Mouse (Mus musculus) lung, postnatal 25 days (tissue): ENCODE measurements at regions not wholly inside any gene's neighbourhood (a gene's known extent, or its start where the extent isn't known, plus 50 kb on each side); places are given as distances from the start of the nearest gene placed in this dataset.

Experiments used
- DNase-seq: peaks from one replicate; pipeline ENCODE4 v3.0.0; 2022; ENCODE audit warnings: low spot score

DNA sequence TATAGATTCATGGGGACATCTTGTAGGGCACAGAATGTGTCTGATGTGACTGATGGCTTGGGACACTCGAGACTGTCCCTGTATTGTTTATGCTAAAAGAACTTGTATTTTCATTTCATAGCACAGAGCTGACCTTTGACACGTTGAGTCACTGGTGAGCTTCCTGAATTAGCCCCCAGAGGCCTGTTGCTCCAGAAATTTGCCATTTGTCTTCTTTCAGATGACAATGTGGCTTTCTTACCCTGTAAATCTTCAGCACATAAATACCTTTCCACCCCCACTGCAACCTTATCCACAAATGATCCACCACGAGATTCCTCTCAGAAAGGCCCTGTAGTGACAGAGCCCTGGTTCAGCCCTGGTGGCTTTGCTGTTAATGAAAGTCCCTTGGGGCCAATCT lies 335.5 kb upstream of the Zfp637 start:
- DNase-seq: no peak

DNA sequence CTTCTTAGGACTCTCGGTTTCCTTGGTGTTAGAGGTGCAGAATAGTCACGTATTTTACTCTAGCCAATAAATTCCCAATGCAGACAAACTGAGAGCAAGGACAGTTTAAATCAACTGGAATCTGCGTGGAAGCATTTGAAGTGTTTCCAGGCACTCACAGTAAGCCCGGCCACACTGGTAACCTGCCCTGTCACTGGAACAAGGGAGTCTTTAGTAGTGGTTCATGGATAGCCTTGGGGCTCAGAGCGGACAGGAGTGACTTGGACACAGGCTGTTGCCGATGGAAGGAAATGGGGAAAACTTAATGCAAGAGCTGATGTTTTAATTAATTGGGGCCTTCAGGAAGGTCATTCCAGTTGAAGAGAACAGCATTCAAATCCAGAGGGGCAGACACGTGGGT lies 334.4 kb upstream of the Zfp637 start:
- no peak for DNase-seq

DNA sequence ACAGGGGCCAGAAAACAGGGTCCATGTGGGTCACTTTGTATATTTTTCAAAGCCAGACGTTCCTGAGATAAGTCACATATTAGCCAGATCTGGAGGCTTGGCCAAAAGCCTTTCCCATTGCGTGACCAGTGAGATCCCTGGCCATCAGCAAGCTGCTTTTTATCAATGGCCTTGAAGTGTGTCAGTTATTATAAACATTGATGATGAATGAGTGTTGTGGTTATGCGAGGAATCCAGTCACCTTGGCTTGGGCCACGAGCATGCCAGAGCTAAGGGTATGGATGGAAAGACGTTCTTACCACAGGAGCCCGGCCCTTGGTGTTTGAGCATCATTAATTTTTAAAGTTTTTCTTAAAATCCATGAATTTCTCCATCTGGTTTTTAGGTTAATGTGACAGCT lies 332.1 kb upstream of the Zfp637 start:
- no peak for DNase-seq

DNA sequence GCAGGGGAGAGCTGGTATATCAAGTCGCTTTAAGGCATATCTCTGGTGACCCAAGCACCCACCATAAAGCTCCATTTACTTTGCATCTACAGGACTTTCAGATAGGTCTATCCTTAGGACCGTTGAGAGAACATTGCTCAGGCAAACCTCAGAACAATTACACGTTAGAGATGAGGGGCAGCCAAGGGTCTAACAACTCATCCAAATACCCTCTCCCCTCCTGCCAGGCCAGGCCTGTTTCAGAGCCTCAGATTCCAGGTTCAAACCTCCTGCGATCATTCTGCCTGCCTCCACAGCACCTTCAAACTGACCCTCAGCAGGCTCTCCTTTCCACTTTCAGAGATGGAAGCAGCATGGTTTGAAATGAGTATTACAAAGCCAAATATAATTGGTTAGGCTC lies 331.0 kb upstream of the Zfp637 start:
- DNase-seq: no peak

DNA sequence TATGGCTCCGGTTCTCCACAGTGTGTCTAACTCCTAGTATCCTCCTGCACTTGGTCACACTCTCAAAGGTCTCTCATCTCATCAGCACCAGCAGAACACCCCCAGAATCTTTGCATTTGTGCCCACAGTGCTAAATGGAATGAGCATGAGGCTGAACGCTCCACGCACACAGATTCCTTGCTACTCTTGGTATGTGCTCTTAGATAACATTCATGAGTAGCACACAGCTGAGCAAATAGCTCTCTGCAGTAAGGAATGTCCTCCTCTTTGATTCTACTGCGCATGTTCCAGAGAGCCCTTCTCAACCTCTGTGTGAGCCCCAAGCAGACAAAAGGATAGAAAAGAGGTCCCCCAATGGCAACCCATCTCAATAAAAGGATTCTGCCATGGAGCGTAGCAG lies 326.1 kb upstream of the Zfp637 start:
- no peak for DNase-seq

DNA sequence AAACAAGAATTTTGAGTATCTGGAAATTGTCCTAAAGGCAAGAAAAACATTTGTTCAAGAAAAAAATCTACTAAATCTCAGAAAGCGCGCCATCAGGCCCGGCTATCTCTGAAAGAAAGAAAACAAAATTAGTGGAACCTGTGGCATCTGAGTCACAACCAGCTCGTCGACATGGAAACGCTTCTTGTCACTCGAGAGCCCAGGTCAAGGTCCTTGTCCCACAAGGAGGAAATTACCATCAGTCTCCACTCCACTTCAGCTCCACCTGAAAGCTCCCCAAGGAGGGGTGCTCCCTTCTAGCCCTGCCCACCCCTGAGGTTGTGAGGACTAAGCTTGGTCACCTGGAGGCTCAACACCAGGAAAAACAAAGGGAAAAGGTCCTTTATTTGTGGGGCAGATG lies 324.1 kb upstream of the Zfp637 start:
- DNase-seq: no peak

DNA sequence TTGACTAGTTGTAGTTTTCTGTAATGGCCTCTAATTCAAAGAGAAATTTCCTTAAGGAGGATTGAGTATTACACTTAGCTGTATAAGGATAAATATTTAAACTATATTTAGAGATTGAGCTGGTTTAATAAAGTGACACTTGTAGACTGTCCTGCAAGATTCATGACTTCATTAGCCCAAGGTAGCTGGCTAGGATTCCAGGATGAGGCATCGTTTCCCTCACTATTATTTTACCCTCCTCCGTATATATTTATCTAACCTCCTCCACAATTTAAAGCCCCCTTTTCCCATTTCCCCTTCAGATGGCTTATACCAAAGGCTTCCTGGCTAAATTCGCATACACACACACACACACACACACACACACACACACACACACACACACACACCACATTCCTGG lies 322.0 kb upstream of the Zfp637 start:
- no peak for DNase-seq

DNA sequence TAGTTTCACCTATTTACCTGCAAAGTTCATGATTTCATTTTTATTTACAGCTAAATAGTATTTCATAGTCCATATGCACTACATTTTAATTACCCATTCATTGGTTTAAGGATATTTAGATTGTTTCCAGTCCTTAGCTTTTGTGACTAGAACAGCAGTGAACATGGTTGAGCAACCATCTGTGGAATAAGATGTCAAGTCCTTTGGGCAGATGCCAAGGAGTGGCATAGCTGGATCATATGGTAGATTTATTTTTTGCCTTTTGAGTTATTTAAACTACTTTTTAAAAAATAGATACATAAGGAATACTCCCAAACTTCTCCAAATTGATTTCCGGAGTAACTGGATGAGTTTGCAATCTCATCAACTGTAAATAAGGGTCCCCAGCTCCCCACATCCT lies 321.5 kb upstream of the Zfp637 start:
- DNase-seq: no peak

DNA sequence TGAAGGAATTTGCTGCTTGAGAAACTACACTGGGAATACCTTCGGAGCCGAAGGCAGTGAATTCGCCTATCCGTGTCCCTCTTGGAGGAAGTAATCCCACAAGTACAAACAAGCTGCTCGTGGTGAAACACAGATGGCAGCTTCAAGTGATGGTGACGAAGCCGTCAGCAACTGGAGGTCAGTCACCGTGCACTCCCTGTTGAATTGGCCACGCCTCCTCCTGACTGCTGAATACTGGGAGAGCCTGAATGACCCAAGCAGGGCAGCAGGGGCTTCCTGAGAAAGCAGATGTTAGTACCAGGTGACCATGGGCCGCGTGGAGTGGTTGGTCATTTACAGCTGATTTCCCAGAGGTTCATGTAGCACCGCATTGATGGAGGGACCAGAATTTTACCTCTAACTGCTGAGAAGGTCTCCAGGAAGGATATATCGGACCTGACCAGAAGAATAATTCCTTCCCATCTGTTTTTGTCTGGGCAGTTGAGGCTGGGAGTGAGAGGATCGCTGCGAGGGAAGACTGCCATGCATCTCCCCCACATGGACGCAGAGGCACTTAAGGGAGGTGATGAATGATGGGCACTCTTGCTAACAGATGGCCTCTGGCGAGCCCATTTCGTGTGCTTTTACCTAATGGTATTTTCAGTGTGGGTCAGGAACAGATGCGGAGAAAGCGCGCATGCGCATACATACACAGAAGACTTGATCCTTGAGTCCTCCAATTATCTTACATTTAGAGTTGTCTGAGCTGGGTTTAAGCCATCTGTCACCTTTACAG lies 314.6 kb upstream of the Zfp637 start:
- no peak for DNase-seq

DNA sequence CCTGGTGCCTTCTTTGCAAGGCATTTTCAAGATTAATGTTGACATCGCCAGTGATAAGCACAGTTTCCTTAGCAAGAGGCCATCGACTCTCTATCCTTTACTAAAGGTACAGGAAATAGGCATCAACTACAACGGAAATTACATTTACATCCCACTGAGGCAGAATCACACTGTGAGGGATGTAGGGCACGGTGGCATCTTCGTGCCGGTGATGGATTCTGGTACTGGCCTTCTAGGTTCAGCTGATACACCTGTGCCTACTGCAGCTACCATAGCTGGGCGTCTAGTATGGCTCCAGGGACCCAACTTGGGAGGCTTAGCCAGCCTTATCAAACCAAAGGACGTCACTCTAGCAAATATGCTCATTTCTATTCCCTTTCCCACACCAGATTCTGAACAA lies 313.5 kb upstream of the Zfp637 start:
- no peak for DNase-seq

DNA sequence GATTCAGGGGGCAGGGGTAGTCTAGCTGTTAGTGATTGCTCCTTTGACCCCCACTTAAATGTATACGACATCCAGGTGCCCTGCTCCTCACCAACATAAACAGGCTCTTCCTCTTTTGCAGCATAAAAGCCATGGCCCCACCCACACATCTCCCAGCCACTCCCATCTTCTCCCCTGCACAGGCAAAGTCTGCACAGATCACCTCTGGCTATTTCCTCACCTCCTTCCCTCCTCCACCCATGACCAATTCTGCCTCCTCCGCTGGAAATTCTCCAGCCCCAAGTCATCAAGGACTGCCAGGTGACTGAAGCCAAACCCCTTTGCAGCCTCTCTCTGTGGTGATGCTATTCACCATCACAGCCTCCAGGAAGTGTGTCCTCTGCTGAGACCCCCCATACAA lies 306.8 kb upstream of the Zfp637 start:
- no peak for DNase-seq

DNA sequence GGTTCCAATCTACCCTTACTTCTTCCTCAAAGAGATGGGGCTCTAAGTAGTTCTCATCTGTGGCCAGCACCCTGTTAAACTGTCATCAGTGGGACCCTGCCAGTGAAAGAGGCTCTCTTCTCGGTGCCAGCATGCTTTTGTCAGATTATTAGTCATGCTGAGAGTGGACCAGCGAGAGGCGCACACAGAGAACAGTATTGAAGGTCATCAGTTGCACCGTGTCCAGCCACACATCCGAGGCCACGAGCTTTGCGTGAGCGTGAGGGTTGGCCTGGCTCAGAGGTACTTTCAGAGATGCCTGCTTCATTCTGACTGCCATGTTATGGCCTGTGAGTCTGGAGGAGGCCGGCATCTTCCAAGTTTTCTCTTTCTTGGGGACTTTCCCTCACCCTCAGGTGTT lies 306.0 kb upstream of the Zfp637 start:
- DNase-seq: no peak

DNA sequence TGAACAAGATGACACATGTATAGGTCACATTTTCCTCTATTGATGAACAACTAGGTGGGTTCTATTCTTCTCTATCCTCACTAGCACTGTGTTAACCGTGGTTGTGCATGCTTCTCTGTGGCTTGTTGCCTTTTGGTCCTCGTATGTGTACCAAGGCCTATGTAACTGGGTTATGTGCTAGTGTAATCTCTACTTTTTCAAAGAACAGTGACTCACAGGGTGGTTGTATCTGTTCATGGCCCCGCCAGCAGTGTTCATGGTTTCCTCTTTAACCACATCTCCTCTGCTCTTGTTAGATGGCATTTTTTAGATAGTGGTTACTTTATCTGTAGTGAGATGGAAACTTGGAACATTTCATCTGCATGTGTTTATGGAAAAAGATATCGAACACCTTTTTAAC lies 304.9 kb upstream of the Zfp637 start:
- DNase-seq: no peak

DNA sequence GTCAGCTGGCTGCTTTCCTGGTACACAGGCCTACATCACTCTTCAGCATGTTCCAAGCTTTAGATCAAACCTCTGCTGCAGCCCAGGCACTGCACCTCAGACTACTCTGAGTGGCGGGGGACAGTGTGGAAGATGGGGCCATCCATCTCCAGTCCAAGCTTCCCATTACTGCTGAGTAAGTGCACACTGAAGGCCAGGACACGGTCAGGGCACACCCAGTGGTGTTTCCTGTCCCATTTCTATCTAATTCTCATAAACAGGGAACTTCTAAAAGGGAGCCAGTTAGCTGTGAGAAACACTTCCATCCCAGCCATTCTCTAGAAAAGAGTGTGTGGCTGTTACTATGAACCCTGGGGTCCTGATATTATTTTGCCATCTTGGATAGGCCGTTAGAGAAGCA lies 298.5 kb upstream of the Zfp637 start:
- no peak for DNase-seq

DNA sequence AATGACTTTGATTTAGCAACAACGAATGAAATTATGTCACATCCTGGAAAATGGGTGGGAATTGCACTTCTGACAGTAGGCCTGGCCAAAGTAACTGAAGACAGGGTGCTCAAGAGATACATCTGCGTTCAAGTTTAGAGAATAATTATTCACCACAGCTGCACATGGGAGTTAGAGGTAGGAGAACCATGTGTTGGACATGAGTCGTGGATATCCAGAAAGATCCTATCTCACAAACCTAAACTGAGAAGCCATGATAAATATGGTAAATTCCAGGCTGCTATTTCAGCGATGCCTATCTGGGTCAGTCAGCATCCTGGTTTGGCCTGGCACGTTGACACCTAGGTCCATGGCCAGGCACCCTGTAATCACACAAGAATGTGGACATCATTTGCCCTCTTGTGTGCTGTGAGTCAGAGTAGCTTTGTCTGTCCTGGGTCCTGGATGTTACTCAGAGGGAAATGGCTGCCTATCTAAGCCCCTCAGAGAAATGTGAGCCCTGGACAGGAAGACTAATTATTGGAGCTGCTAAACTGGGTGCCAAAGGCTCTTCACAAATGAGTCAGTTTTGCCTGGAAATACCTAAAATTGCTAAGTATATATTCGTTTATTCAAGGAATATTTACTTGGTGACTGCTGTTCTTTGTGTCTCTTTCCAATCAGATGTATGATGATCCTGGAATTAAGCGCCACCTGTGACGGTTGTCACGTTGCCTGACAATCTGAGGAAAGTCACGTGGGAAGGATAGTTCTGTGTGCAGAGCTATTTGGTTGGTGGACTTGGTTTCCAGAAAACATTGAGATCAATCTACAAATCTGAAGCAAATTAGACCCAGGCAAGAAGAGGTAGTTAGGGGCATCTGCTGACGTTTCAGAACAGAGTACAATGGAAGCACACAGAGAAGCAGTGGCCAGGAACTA lies 296.4 kb upstream of the Zfp637 start:
- no peak for DNase-seq

DNA sequence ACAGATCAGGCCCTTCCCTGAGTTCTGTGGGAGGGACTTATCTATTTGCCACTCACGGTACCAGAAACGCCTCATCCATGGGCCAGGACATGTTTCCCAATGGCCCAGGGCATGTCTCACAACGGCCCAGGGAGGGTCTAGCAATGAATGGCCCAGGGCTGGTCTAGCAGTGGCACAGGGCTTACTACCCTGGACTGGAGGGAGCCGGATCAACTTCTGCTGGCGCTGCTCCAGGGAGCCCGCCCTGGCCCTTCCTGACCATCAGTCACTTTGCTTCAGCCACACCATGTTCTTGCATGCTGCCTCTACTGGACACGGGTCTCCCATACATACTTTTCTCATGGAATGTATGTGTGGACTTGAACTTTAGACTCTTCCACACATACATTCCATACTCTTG lies 290.1 kb upstream of the Zfp637 start:
- DNase-seq: peak; percentile 20

DNA sequence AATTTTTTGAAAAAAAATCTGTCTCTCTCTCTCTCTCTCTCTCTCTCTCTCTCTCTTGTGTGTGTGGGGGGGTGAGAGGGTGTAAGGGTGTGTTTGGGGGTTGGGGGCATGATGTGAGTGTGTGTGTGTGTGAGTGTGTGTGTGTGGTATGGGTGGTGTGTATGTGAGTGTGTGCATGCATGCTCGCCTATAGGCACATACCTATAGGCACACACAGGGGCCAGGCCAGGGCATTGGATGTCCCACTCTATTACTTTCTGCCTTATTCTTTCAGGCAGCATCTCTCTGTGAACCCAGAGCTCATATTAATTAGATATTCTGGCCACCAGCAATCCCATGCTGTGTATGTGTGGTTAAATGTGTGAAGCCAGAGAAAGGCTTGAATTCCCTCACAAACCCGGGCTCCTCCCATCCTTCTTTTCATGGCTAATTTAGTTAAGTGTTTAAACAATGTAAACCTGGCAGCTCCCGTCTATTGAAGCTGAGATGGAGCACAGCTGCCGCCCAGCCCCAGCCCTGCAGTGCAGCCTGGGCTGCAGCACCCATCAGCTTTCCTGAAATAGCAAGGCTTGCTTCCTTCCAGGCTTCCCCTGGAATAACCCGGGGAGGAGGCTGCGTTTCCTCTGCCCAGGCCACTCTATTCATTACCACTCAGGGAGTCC lies 288.8 kb upstream of the Zfp637 start:
- peak; percentile 70 for DNase-seq

DNA sequence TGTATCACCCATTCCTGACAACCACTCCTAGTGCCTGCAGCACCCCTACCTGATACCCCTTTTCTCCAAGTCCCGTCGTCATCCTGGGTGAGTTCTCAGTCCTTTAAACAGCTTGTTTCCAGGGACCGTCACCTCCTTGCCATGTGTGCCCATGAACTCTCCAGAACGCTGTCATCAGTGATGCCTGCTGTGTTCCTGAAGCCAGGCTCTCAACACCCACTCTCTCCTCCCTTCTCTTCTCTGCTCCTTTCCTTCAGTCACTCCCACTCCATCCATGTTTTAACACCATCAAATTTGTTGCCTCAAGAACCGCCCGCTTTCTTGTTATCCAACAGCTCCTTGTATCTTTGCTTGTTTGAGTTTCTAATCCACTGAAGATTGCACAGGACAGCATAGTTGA lies 277.8 kb upstream of the Zfp637 start:
- DNase-seq: no peak

DNA sequence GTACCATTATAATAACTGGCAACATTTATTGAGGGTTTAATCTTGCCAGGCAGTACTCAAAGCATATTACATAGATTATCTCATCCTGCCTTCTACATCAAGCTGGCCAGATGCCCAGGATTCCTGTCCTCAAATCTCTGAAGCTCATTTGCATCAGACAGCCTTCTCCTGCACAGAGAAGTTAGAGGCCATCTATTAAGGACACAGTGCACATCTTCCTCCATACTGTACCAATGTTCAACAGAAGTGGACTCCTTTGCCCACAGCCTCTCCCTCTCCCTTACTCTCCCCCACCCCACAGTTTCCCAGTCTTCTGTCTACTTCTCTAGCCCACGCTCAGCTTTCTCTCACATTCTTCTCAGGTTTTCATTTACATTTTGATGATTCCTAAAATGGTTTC lies 277.3 kb upstream of the Zfp637 start:
- no peak for DNase-seq

DNA sequence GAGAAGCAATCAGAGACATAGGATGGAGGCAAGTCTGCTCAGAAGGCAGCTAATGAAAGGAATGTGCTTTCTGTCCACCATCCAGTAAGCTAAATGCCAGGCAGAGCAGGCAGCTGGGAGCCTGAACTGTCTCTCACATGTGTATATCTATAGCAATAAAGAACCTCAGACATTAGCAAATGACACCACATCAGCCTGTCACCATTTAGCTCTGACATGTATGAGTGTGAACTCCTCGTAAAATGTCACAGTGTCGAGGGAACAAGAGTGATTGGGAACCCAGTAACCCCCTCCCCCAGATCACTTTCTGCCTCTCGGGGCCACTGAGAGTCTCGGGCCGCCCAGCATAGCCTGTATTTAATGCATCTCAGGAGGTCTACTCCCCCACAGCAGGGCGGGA lies 274.2 kb upstream of the Zfp637 start:
- no peak for DNase-seq

DNA sequence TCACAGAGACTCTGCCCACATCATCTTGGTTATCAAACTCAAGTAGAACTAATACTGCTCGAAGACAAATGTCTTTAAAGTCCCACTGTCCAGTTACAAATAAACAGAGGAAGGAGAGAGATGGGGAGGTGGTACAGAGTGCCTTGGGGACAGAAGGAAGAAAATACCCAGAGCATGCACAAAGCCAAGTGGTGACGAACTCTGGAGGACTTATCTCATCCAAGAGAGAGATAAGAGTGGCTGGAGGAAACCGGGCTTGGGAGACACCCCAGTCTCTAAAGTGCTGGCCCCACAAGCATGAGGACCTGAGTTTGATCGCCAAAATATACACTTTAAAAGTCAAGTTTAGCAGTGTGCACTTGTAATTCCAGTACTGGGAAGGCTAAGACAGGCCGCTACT lies 273.3 kb upstream of the Zfp637 start:
- DNase-seq: no peak

DNA sequence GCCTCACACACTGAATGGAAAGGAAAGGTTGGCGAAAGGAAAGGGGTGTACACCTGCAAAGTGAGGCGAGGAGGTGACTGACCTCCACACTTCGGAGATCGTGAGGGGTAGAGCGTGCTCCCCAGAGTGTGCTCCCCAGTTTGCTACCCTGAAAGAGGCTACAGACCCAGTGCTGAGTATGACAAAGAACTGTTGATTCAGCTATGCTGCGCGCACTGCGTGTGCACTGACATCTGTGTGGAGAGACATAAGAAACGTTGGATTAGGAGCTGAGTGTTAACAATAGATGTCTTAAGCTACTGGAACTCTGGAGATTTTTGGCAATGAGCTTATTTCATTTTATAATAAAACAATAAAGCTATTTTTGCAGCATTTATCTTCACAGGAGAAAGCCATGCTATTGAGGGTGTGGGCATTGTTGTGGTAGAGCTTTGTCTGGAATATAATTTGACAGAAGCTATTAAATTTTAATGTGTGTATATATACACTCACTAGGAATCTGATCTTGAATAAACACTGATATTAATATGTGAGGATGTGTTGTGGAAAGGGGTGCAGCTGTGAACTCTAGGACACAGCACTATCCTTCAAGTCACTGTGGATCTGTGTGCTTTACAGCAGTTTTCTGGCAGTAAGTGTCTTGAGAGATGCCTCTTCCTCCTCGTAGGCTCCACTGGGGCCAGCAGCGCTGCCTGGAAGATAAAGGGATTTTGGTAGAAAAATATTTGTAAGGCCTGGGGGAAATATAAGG lies 271.2 kb upstream of the Zfp637 start:
- DNase-seq: no peak
